In the genomic region with DNA sequence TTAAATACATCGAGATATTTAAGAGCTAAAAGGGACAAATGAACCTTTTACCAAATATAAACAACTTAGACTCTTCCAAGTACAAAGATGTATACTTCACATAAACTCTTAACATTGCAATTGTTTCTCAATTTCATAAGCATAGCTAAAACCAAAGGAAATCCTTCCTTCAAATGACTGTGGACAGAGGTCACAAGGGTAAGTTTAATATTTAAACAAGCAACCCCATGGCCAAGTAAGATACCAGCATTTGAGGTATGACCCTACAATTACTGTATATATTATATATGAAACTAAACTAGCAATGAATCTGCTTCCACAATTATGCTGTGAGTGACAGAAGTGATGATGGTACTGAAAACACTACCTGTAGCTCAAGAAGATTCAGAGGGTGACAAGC, we compare ENCODE assay signal across 40 mouse cellular contexts. TPM values are rescaled to one million over a fixed set of nuclear protein-coding genes. Genes with fewer than 3 reads are reported as not detected.
"Had no signal": no experiment of that assay in that cellular context is flagged by ENCODE, and none has a peak within 500 bp of the region (broad histone marks: within the 10 kb centered on the region; RNA-seq: fewer than 3 reads in every experiment).

No protein-coding gene starts in this region.

- H3K27ac ChIP-seq: heart, adult 2 months; heart, embryonic 10.5 days; heart, embryonic 13.5 days; heart, embryonic 15.5 days; hindbrain, embryonic 10.5 days; hindbrain, embryonic 12.5 days; hindbrain, embryonic 13.5 days; hindbrain, embryonic 14.5 days; hindbrain, embryonic 15.5 days; hindbrain, postnatal 0 days; intestine, embryonic 15.5 days; kidney, embryonic 15.5 days; kidney, postnatal 0 days; layer of hippocampus, adult 2 months; left cerebral cortex, adult 2 months had no signal

- H3K4me2 ChIP-seq: heart, embryonic 11.5 days; heart, embryonic 12.5 days; heart, embryonic 13.5 days; heart, embryonic 15.5 days; hindbrain, embryonic 12.5 days; hindbrain, embryonic 13.5 days; hindbrain, embryonic 14.5 days; hindbrain, embryonic 15.5 days; intestine, embryonic 15.5 days; kidney, embryonic 15.5 days had no signal

- H3K27me3 ChIP-seq: heart, embryonic 12.5 days; heart, embryonic 13.5 days; heart, embryonic 15.5 days; hindbrain, embryonic 12.5 days; hindbrain, embryonic 13.5 days; hindbrain, embryonic 15.5 days; intestine, embryonic 15.5 days; kidney, embryonic 15.5 days had no signal

- DNase-seq: heart, adult 2 months; heart, postnatal 10 days; heart, postnatal 14 days; heart, postnatal 36 days; heart, postnatal 4 days; kidney, adult 11 months; kidney, adult 18-20 months; kidney, postnatal 10 days; kidney, postnatal 14 days; kidney, postnatal 25 days; layer of hippocampus, adult 9-11 months; layer of hippocampus, postnatal 36 days had no signal

- H3K4me3 ChIP-seq: heart, adult 2 months; heart, embryonic 10.5 days; heart, embryonic 12.5 days; heart, embryonic 13.5 days; heart, embryonic 15.5 days; hindbrain, embryonic 10.5 days; hindbrain, embryonic 12.5 days; hindbrain, embryonic 13.5 days; hindbrain, embryonic 15.5 days; intestine, embryonic 15.5 days; kidney, embryonic 15.5 days; layer of hippocampus, adult 2 months; left cerebral cortex, adult 2 months had no signal

- H3K9ac ChIP-seq: heart, embryonic 12.5 days; heart, embryonic 13.5 days; heart, embryonic 15.5 days; hindbrain, embryonic 12.5 days; hindbrain, embryonic 13.5 days; hindbrain, embryonic 14.5 days; hindbrain, embryonic 15.5 days; intestine, embryonic 15.5 days; kidney, embryonic 15.5 days had no signal

- ATAC-seq: hindbrain, embryonic 16.5 days; hindbrain, postnatal 0 days; inflammation-experienced regulatory T-cells, adult 6 months; intestine, embryonic 15.5 days; intestine, embryonic 16.5 days; intestine, postnatal 0 days had no signal

- H3K9me3 ChIP-seq: heart, embryonic 10.5 days; heart, embryonic 12.5 days; heart, embryonic 13.5 days; heart, embryonic 15.5 days; hindbrain, embryonic 10.5 days; hindbrain, embryonic 12.5 days; hindbrain, embryonic 13.5 days; hindbrain, embryonic 15.5 days; intestine, embryonic 15.5 days; kidney, embryonic 15.5 days had no signal

RNA-seq across cellular contexts. Expression of a gene that starts 43.8 kb away (rescaled TPM):
- total RNA-seq: heart, adult 2 months; heart, adult 8-10 months; heart, postnatal 10 days; heart, postnatal 14 days; heart, postnatal 25 days; heart, postnatal 36 days; heart, postnatal 4 days; hematopoietic stem cell, adult 5-6 weeks; hindbrain, postnatal 0 days; layer of hippocampus, adult 18-20 months; layer of hippocampus, adult 2 months; layer of hippocampus, adult 8-10 months; layer of hippocampus, postnatal 25 days; layer of hippocampus, postnatal 36 days; left cerebral cortex, adult 18-20 months; left cerebral cortex, adult 2 months had no signal
- polyA plus RNA-seq: heart, adult 2 months; large intestine, adult 2 months had no signal
